Mouse (Mus musculus) T-helper 17 cell (primary cell): Measurements from ENCODE around the gene Gpr146.

ENCODE experiments used
- in situ Hi-C, 2 experiments: fragments of 300-600 bp; cut with MboI, MseI; formaldehyde crosslinking; loops; 1 replicate in 1 of 2; 2 replicates in 1 of 2; pipeline ENCODE4 v1.15.1; 2025; ENCODE audit warnings: high pct_unique_total_duplicates in 2 of 2

The Gpr146 gene

DNA sequence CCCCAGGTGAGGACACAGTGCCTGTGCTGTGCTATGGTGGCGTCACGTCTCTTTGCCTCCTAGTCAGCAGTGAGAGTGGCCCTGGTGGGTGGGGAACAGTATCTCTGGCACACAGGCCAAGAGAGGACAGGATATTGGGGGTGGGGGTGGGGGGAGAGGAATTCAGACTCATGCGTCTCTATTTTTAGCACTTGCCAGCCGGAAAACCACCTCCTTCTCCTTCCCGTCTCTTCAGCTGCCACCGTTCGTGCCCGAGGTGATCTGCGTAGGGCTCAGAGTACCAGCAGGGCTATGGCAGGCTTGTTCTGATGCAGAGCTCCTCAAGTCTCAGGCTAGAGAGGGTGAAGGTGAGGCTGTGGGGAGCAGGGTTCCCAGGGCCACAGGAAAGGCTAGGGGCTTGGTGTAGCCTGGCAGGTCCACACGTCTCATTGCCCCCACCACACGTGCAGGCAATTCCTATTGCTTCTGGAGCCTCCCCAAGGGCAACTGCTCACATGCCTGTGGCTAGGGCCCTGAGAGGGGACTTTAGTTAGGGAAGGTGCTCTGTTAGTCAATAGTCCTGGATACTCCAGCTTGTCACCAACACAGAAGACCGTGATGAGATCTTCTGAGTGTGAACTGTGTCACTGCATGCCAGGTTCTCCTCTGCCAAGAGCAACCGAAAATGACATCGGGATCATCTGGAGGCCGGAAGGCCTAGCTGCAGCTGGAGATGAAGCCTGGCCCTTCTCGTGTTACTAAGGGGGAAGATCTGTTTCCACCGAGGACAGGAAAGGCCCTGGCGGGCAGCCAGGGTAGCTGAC lies at the start of gene Gpr146:
TSS of gene Gpr146 (plus strand) at position 230 of the 803 bp plus-strand sequence.
- in situ Hi-C loops, result no loop called here

DNA sequence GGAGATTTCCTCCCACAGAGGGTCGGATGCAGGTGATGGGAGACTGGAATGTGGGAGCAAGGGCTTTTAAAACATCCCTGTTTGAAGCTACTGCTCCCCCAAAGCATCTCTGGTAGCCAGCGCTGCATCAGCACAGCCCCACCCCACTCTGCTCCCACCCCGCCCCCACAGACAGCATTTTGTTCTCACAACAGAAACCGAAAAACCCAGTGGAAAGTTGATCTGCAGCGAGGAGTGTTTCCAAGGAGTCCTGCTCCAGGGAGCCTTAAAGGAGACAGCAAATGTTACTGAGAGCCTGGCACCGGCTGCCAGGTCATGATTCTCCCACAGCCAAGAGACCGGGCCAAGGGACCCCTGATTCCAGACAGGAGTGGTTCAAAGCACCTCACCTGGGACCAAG lies 46.7 kb upstream of the Gpr146 start:
- in situ Hi-C loops, result loop anchor here in 1 of 2 experiments (5.0 kb wide), 1 partner anchor 48 kb away; no protein-coding TSS in a partner anchor

DNA sequence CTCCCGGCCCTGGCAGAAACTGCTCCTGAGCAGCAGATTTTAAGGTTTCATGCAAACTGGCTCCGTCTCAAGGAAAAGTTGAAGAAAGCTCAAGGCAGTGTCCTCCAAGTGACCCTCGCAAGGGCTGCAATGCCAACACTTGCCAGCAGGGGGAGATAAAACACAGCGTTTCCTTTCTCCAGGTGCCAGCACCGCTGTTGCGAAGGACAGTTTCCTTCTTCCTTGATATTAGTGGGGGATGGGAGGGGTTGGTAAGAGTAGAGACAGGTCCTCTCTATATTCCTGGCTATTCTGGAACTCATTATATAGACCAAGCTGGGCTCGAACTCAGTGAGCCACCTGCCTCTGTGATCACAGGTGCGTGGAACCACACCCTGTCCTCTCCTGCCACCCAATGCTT lies 45.8 kb upstream of the Gpr146 start:
- in situ Hi-C loops, result loop anchor here in 1 of 2 experiments (5.0 kb wide), 1 partner anchor 49 kb away; no protein-coding TSS in a partner anchor

DNA sequence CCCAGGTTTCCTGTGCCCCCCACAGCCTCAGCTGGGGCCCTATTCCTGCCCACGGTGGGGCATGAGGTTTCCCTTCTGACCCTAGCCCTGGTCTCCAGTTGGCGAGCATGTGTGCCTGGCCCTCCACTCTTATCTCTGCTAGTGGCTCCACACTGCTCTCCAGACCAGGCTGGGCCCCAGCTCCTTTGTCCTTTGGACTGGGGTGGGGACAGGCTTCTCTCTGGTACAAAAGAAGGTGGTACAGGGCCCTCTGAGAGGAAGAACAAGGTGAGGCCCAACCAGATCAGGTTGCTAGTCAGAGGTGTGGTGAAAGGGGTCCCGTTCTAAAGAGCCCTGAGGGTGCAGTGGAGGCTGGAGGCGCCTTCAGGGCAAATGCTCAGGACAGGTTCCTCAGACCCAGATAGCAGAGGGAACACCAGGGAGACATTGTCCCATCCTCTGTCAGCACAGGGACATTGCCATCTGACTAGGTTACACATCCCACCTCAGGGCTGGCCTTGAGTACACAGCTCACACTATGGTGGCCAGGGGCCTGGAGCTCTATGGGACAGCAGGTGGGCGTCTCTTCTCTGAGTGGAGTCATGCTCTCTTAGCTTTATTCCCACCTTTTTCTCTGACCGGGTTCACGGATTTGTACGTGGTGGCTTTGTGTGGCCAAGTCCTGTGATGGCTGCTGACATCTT lies 44.8 kb upstream of the Gpr146 start:
- in situ Hi-C loops, result loop anchor here in 1 of 2 experiments (5.0 kb wide), 1 partner anchor 50 kb away; no protein-coding TSS in a partner anchor

DNA sequence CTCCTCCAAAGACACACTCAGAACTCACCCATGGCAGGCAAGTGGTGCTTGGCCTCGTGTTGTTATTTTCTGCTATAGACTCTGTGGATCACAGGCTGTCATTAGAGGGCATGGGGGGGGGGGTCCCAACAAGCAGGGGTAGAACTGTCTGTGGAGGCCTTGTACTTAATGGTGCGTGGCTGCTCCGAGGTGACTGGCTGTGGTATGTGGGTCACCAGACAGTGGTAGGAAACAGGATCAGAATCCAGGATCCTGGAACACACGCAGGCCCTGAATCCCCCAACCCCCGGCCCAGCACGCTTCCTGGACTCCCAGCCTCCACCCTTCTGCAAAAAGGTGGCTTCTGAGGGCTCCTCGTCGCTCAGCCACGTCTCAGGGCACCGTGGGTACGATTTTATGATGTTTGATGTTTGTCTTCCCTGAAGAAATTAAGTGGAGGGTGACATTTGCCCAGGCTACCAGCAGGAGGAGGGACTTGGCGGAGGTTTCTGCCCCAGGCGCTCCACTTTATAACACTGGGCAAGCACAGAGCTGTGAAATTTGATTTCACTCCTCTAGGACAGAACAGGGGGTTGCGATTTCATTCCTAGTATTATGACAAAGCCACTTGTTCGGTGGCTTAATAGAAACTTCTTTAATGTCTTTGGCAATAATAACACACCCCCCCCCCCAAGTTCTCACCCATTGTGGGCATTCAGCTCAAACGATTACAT lies 44.0 kb upstream of the Gpr146 start:
- in situ Hi-C loops, result loop anchor here in 1 of 2 experiments (5.0 kb wide), 1 partner anchor 51 kb away; no protein-coding TSS in a partner anchor

DNA sequence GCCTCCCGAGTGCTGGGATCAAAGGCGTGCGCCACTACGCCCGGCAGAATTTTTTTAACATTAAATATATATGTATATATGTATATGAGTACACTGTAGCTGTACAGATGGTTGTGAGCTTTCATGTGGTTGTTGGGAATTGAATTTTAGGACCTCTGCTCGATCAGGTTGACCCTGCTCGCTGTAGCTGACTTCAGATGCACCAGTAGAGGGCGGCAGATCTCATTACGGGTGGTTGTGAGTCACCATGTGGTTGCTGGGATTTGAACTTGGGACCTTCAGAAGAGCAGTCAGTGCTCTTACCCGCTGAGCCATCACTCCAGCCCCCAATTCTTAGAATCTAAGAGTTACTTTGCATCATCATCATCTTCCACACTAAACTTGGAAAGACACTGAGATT lies 43.1 kb upstream of the Gpr146 start:
- in situ Hi-C loops, result loop anchor here in 1 of 2 experiments (5.0 kb wide), 1 partner anchor 52 kb away; no protein-coding TSS in a partner anchor

DNA sequence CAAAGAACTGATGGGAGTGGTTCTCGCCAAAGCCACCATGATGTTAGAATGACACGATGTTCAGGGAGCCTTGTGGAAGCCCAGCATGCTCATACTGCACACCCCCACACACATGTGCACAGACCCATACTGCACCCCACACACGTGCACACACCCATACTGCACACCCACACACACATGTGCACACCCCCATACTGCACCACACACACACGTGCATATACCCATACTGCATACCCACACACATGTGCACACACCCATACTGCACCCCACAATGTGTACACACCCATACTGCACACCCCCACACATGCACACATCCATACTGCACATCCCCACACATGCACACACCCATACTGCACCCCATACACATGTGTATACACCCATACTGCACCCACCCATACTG lies 41.9 kb upstream of the Gpr146 start:
- in situ Hi-C loops, result no loop called here

DNA sequence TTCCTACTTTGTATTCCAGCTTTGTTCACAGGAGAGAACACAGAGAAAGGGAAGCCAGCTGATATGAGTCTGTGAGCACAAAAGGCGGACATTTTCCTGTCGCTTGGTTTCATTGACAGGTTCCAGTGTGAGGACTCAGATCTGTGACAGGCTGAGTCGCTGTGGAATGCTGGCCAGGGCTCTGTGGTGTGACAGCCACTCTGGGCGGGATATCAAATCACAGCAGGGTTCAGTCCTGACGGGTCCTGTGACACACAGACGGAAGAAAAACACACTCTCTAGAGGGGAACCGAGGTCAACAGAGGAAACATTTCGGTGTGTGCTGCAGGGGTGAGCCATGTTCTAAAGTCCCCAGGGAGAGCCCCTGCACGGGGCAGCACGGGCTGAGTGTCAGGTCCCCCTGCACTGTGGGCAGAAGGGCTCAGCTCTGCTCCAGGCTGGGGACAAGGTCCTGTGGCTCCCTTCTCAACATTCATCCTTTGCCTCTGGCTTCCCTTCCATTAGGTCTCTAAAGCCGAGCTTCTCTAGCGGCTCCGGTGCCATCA lies 39.6 kb upstream of the Gpr146 start:
- in situ Hi-C loops, result no loop called here

DNA sequence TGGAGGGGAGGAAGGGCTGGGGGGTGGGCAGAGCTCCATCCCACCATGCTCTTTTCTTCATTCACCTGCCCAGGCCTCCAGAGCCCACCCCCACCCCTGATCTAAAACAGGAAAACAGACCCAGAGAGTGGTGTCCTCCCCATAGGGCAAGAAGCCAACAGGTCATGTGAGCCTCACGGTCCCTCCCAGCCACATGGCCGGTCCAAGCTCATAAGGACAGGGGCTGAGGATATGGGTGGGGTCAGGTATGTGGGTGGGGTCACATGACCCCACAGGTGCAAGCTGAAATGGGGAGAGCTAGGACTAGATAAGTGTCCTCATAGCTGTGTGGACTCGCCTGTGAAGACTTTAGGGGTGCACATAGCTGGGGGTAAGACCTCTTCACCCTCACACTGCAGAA lies 39.1 kb upstream of the Gpr146 start:
- in situ Hi-C loops, result no loop called here

DNA sequence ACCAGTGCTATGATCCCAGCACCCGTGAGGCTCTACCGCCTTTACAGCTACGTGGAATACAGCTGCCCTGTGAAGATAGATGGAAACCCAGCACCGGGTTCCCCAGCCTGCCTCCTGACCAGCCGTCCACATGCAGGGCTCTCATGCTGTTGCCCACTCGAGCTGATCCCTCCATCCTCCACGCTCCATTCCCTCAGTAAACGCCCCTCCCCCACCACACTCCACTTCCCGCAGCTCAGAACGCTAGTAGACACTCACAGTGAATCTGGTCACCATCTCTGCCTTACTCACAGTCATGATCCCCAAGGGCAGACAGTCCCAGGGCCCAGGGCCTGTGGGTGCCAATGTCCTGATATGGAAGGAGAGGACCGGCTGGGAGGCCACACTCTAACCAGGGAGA lies 38.6 kb upstream of the Gpr146 start:
- in situ Hi-C loops, result no loop called here

DNA sequence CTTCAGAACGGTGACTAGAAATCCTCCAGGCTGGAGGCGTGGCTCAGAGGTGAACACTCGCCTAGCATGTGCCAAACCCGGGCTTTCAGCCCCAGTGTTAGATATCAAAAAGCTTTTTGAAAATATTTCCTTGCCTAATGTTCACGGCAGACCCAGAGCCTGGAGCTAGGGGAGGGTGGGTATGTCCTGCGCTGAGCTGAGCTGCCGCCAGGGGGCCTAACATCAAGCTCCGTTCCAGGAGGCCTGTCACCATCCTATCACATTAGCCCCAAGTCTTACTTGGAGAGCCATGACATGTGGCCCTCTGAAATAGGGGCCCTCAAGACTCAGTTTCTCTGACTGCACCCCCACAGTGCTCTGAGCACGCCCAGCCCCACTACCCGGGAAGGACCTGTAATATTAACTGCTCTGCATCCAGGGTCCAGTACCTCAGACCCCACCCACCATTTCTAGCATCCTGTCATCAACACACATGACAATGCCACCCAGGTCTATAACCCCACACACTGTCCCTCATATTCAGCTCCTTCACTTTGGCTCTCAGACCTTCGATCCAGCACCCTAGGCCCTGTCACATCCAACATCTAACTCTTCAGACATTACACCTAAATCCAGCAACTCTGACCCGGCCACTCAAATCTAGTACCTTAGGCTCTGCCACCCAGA lies 33.3 kb upstream of the Gpr146 start:
- in situ Hi-C loops, result no loop called here

DNA sequence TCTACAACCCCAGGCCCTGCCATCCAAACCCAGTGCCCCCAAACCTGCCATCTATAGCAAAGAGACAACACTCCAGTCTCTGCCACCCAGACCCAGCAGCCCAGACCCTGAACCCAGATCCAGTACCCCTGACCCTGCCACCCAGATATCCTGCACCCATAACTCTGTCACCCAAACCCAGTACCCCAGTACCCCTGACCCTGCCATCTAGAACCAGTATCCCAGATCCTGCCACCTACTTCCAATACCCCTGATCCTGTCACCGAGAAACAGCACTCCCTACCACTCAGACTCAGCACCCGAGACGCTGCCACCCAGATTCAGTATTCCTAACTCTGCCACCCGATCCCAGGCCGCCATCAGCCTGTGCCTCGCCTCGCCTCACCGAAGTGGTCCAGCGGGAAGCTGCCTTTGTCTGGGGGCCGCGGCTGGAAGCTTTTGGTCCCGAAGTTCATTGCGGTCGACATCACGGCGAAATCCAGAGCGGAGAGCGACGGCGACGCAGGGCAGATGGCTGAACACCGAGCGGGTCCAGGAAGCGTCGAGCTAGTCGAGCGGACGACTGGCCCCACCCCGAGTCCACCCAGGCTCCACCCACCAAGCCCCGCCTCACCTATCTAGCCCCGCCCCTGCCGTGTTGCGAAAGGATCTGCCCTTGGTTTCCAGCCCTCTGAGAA lies 32.7 kb upstream of the Gpr146 start:
- in situ Hi-C loops, result loop anchor here (5.0 kb wide), 2 partner anchors 402 to 498 kb away; no protein-coding TSS in a partner anchor

DNA sequence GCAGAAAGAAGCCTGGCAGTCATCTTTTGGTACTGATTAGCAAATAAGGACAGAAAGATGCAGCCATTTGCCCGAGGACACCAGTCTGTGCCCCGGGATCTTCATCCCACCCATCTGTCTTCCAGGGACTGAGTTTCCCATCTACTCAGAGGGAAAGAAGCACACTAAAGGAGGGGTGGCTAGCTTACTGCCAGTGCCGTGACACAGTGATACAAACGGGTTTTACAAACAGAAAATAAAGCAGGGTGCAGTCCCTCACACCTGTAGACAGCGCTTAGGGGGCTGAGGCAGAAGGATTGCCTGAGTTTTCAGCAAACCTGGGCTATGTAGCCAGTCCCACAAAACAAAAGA lies 32.2 kb upstream of the Gpr146 start:
- in situ Hi-C loops, result loop anchor here (5.0 kb wide), 2 partner anchors 402 to 498 kb away; no protein-coding TSS in a partner anchor

DNA sequence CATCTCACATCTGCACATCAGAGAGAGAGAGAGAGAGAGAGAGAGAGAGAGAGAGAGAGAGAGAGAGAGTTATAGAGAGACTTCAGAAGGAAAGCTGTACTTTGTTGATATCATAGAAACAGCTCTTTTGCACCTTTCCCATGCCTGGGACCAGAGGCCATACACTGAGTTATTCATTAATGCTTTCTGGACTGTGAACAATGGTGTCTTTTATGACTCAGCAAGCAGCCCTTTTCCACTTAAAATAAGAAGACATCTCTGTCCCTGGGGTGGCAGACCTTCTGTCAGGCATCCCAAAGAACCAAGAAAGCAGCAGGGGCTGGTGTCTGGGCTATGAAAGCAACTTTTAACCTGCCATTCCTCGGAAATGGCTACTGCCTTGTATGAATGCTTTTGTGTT lies 30.3 kb upstream of the Gpr146 start:
- in situ Hi-C loops, result loop anchor here (5.0 kb wide), 2 partner anchors 400 to 500 kb away; no protein-coding TSS in a partner anchor

DNA sequence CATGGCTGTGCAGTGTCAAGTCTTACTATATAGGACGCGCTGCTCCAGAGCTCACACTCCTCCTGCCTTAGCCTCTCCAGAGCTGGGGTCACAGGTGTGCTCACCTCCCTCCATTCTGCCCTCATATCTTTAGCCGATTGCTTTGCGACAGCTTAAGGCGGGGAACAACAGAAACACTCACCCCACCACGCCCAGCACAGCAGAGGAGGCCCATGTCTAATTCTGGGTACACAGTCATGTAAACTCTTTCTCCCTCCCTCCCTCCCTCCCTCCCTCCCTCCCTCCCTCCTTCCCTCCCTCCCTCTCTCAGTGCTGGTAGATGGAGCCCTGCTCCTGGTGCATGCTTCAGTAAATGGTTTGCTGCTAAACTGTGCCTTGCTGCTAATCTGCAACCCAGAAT lies 27.8 kb upstream of the Gpr146 start:
- in situ Hi-C loops, result loop anchor here (5.0 kb wide), 2 partner anchors 398 to 502 kb away; no protein-coding TSS in a partner anchor

DNA sequence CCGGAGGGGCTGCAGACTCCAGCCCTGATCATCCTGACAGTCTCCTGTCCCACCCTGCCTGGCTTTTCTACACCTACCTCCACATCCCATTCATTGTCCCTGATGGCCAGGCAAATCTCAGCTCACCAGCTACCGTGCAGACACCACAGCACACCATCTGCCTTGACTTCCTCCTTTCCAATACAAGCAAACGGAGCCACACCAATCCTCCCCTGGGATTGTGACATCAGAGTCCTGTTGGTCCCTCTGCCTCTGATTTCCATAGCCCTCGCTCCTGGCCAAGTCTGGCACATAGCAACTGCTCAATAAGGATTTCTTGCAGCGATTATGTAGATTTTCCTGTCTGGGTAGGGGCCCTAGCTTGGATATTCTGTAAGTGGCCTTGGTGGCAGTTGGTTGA lies 26.4 kb upstream of the Gpr146 start, which contains the start of gene Cox19:
TSS of gene Cox19 (minus strand) at position 285 of the 400 bp plus-strand sequence.
- in situ Hi-C loops, result no loop called here

DNA sequence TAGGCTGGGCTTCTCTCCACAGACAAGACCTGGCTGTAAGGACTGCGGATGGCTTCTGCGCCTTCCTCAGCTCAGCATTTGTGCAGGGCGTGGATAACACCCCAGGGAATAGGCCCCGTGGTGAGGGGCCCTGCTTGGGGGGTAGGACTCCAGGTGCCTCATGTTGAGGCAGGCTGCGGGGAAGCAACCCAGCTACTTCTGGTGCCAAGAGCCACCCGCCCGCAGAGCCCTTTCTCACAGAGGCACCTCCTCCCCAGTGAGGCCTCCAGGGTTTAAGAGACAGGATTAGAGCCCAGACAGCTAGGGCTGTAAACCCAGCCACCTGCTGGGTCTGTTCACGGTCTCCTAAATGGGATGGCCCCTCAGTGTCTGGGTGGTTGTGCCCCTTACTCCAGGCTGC lies 25.9 kb upstream of the Gpr146 start:
- in situ Hi-C loops, result no loop called here

DNA sequence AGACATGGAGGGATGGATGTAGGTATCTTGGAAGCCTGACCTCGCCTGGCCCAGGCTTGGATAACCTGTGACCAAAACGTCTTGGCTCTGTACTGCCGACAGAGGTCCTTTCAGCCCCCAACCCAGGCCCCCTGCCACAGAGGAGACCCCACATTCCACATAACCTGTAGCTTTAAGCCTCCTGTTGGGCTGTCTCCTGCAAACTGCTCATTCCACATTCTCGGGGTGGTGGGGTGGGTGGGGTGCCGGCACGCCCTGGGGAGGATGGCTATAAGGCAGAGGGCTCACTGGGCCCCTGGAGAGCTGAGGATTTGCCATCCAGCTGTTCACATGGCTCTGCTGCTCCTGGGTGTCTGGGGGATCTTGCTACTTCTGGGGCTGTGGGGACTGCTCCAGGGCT lies 25.2 kb upstream of the Gpr146 start, which contains the start of gene Cyp2w1:
TSS of gene Cyp2w1 (plus strand) at position 301 of the 400 bp plus-strand sequence.
- in situ Hi-C loops, result no loop called here

DNA sequence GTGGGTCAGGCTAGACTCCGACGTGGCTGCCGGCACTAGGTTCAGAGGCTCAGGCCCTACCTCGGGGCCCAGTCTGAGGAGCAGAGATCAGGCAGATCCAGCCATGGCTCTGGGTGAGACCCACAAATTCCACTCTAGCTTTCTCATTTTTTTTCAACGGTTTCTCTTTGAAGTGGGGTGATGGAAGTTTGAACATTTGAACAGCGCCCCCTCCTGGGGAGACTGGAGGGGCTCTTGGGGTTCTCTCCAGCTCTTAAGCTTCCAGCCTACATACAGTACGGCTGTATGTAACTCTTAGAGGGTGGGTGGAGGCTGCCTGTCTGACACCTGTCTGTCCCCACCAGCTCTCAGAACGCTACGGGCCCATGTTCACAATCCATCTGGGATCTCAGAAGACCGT lies 24.0 kb upstream of the Gpr146 start:
- in situ Hi-C loops, result no loop called here

DNA sequence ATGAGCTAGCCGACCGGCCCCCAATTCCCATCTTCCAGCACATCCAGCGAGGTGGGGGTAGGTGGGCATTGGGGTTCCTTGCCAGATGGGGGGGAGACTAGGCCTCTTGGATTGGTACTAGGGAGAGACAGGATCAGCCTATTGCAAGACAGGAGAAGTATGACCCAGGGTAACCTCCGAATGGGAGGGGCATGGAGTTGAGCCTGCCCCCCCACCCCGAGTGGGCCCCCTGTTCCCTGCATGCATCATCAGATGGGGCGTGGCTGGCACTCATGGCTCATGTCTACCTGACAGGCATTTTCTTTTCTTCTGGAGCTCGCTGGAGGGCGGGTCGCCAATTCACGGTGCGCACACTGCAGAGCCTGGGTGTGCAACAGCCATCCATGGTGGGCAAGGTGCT lies 23.6 kb upstream of the Gpr146 start:
- in situ Hi-C loops, result no loop called here
